Mouse (Mus musculus) lung, postnatal 0 days (tissue): ENCODE measurements around the gene Ggta1. TPM values are rescaled to one million over a fixed set of nuclear protein-coding genes. Genes with fewer than 3 reads are reported as not detected.
A peak's percentile ranks its signal among the peaks of the same experiment; 100 is the strongest.

Experiments
- ATAC-seq: fragments of 200-750 bp; cut with Nextera tagmentation; 2 replicates; pipeline ENCODE4 v1.8.0; 2017; ENCODE audit warnings: moderate library complexity
- DNase-seq: peaks from one replicate; pipeline ENCODE4 v3.0.0-alpha.2; 2016; ENCODE audit warnings: low spot score
- H3K27ac ChIP-seq: fragments of 300-500 bp; sonication (generic); 2 replicates; pipeline ENCODE4 v1.5.1; 2014; ENCODE audit warnings: antibody characterized with exemption, mild to moderate bottlenecking, low read length, mixed read lengths
- H3K27me3 ChIP-seq: fragments of 300-500 bp; sonication (generic); replicated peaks from 2 replicates; pipeline ENCODE4 v1.6.1; 2014; ENCODE audit warnings: low read length, mixed read lengths; ENCODE audit not compliant: insufficient read depth
- H3K36me3 ChIP-seq: fragments of 300-500 bp; sonication (generic); 2 replicates; pipeline ENCODE4 v1.6.1; 2014; ENCODE audit warnings: low read length, mixed read lengths; ENCODE audit not compliant: insufficient read depth
- H3K4me1 ChIP-seq: fragments of 300-500 bp; sonication (generic); 2 replicates; pipeline ENCODE4 v1.6.1; 2014; ENCODE audit warnings: antibody characterized with exemption, low read depth, low read length, mixed read lengths; ENCODE audit not compliant: insufficient read depth
- H3K4me2 ChIP-seq: fragments of 300-500 bp; sonication (generic); replicated peaks from 2 replicates; pipeline ENCODE4 v1.6.1; 2014; ENCODE audit warnings: low read depth, mild to moderate bottlenecking, low read length, moderate library complexity, mixed read lengths
- H3K4me3 ChIP-seq: fragments of 300-500 bp; sonication (generic); 2 replicates; pipeline ENCODE4 v1.5.1; 2014; ENCODE audit warnings: low read depth, low read length
- H3K9ac ChIP-seq: fragments of 300-500 bp; sonication (generic); replicated peaks from 2 replicates; pipeline ENCODE4 v1.6.1; 2014; ENCODE audit warnings: low read depth, mild to moderate bottlenecking
- H3K9me3 ChIP-seq: fragments of 300-500 bp; sonication (generic); 2 replicates; pipeline ENCODE4 v1.6.1; 2016; ENCODE audit warnings: low read length, mixed read lengths
- CTCF ChIP-seq: IDR thresholded peaks from 2 replicates; pipeline ENCODE4 v1.5.1; 2016; ENCODE audit warnings: antibody characterized with exemption, mild to moderate bottlenecking
- EP300 ChIP-seq: IDR thresholded peaks from 2 replicates; pipeline ENCODE4 v1.6.1; 2016; ENCODE audit warnings: antibody characterized with exemption, mild to moderate bottlenecking, control low read depth
- WGBS: fragments of 180-500 bp; shearing (Covaris S2); extraction: QIAGEN DNeasy Blood & Tissue Kit; methylation state at CpG from one replicate; pipeline ENCODE4 v1.1.7; 2014; 5-methylcytosine and 5-hydroxymethylcytosine counted together
- polyA plus RNA-seq: library from polyadenylated mRNA; unstranded; fragments of >200 nt; fragmentation: Nextera tagmentation; extraction: Ambion mirVana; gene quantifications from 2 replicates; pipeline ENCODE4 v1.2.1, GENCODE M21; 2015

Gene Ggta1
- polyA plus RNA-seq, 1 experiment from 2014 or later, result 21.8 TPM

GRCm38 (mm10) chr2:35419243-35419642 is 43.8 kb downstream of the Ggta1 start:
- H3K27me3 ChIP-seq, result no peaks in the 10 kb centered on the region
- no peak overlapping the region for H3K27ac ChIP-seq
- WGBS, result 87% methylated on average over 4 of the region's 4 CpGs
- H3K4me2 ChIP-seq, result no peak overlapping the region
- no peak for TF ChIP-seq EP300
- TF ChIP-seq CTCF, result no peak
- no peak overlapping the region for H3K9ac ChIP-seq
- no peaks in the 10 kb centered on the region for H3K4me1 ChIP-seq
- H3K36me3 ChIP-seq, result peaks cover 12% of the 10 kb centered on the region; the same call in 1 of the 2 replicates
- DNase-seq (no peak), ATAC-seq (no peak)
- no peak overlapping the region for H3K4me3 ChIP-seq
- no peaks in the 10 kb centered on the region for H3K9me3 ChIP-seq

- peaks cover 12% of the 10 kb centered on the region; the same call in 1 of the 2 replicates for H3K36me3 ChIP-seq
- H3K4me1 ChIP-seq, result no peaks in the 10 kb centered on the region
- no peaks in the 10 kb centered on the region for H3K9me3 ChIP-seq
- WGBS, result 50% methylated on average over 1 of the region's 1 CpGs
- DNase-seq (no peak), ATAC-seq (no peak)
- H3K27ac ChIP-seq, result no peak overlapping the region
- no peak overlapping the region for H3K9ac ChIP-seq
- H3K4me2 ChIP-seq, result no peak overlapping the region
- TF ChIP-seq CTCF (no peak), EP300 (no peak)
- no peak overlapping the region for H3K4me3 ChIP-seq
- H3K27me3 ChIP-seq, result no peaks in the 10 kb centered on the region
These were observed 45.8 kb downstream of the Ggta1 start for GRCm38 (mm10) chr2:35417231-35417630.

- H3K4me2 ChIP-seq, result no peak overlapping the region
- no peaks in the 10 kb centered on the region for H3K27me3 ChIP-seq
- no peak for TF ChIP-seq EP300
- TF ChIP-seq CTCF, result no peak
- ATAC-seq (no peak), DNase-seq (no peak)
- H3K4me3 ChIP-seq, result no peak overlapping the region
- H3K9me3 ChIP-seq, result no peaks in the 10 kb centered on the region
- no peaks in the 10 kb centered on the region for H3K4me1 ChIP-seq
- 71% methylated on average over 6 of the region's 6 CpGs for WGBS
- H3K9ac ChIP-seq, result no peak overlapping the region
- no peak overlapping the region for H3K27ac ChIP-seq
- H3K36me3 ChIP-seq, result peaks cover 12% of the 10 kb centered on the region; the same call in 1 of the 2 replicates
These were observed 46.6 kb downstream of the Ggta1 start for GRCm38 (mm10) chr2:35416473-35416872.

- H3K4me1 ChIP-seq, result no peaks in the 10 kb centered on the region
- H3K27ac ChIP-seq, result no peak overlapping the region
- no peaks in the 10 kb centered on the region for H3K36me3 ChIP-seq
- no peak overlapping the region for H3K4me3 ChIP-seq
- 80% methylated on average over 3 of the region's 3 CpGs for WGBS
- H3K9ac ChIP-seq, result no peak overlapping the region
- H3K4me2 ChIP-seq, result no peak overlapping the region
- H3K27me3 ChIP-seq, result no peaks in the 10 kb centered on the region
- no peaks in the 10 kb centered on the region for H3K9me3 ChIP-seq
- DNase-seq (no peak), ATAC-seq (no peak)
- TF ChIP-seq CTCF (no peak), EP300 (no peak)
These were observed 50.2 kb downstream of the Ggta1 start for GRCm38 (mm10) chr2:35412810-35413209.

- ATAC-seq (no peak), DNase-seq (no peak)
- Histone ChIP-seq H3K4me1 (no peaks in the 10 kb centered on the region), H3K9me3 (no peaks in the 10 kb centered on the region), H3K27ac (no peak overlapping the region), H3K4me3 (no peak overlapping the region), H3K27me3 (no peaks in the 10 kb centered on the region), H3K9ac (no peak overlapping the region), H3K36me3 (no peaks in the 10 kb centered on the region), H3K4me2 (no peak overlapping the region)
- TF ChIP-seq EP300 (no peak), CTCF (no peak)
- WGBS, result 75% methylated on average over 2 of the region's 2 CpGs
These were observed 50.8 kb downstream of the Ggta1 start for GRCm38 (mm10) chr2:35412246-35412645.

- WGBS, result 52% methylated on average over 10 of the region's 10 CpGs
- Histone ChIP-seq H3K9ac (no peak overlapping the region), H3K4me2 (no peak overlapping the region), H3K4me1 (no peaks in the 10 kb centered on the region), H3K4me3 (no peak overlapping the region), H3K27me3 (no peaks in the 10 kb centered on the region), H3K27ac (no peak overlapping the region), H3K36me3 (no peaks in the 10 kb centered on the region), H3K9me3 (no peaks in the 10 kb centered on the region)
- no peak for TF ChIP-seq CTCF
- TF ChIP-seq EP300, result no peak
- peak; percentile 46 for ATAC-seq
- no peak for DNase-seq
These were observed 51.3 kb downstream of the Ggta1 start for GRCm38 (mm10) chr2:35411640-35412190.

- no peak overlapping the region for H3K9ac ChIP-seq
- no peak for TF ChIP-seq EP300
- TF ChIP-seq CTCF, result no peak
- H3K4me3 ChIP-seq, result no peak overlapping the region
- no peaks in the 10 kb centered on the region for H3K9me3 ChIP-seq
- no peaks in the 10 kb centered on the region for H3K27me3 ChIP-seq
- no peaks in the 10 kb centered on the region for H3K4me1 ChIP-seq
- 88% methylated on average over 6 of the region's 6 CpGs for WGBS
- DNase-seq (no peak), ATAC-seq (no peak)
- H3K36me3 ChIP-seq, result no peaks in the 10 kb centered on the region
- no peak overlapping the region for H3K4me2 ChIP-seq
- H3K27ac ChIP-seq, result no peak overlapping the region
These were observed 53.6 kb downstream of the Ggta1 start for GRCm38 (mm10) chr2:35409466-35409865.
